Mouse (Mus musculus): Measurements from ENCODE around the gene Dck.

Gene Dck

GRCm38 (mm10) chr5:88791256-88792245, 26.8 kb downstream of the Dck start:
- DNase-seq (ENCODE audit: low read depth, low spot score) = peak; percentile 34

GRCm38 (mm10) chr5:88793676-88794075, 28.9 kb downstream of the Dck start:
- no peak for DNase-seq (ENCODE audit: low read depth, low spot score)

GRCm38 (mm10) chr5:88795910-88796584, 31.3 kb downstream of the Dck start:
- no peak for DNase-seq (ENCODE audit: low read depth, low spot score)

GRCm38 (mm10) chr5:88796588-88796987, 31.8 kb downstream of the Dck start:
- DNase-seq (ENCODE audit: low read depth, low spot score) = no peak

- DNase-seq (ENCODE audit: low read depth, low spot score) = no peak
Observed at GRCm38 (mm10) chr5:88797121-88797520, 32.3 kb downstream of the Dck start.

- DNase-seq (ENCODE audit: low read depth, low spot score) = no peak
Observed at GRCm38 (mm10) chr5:88805616-88806015, 40.8 kb downstream of the Dck start.

- no peak for DNase-seq (ENCODE audit: low read depth, low spot score)
Observed at GRCm38 (mm10) chr5:88806278-88806677, 41.5 kb downstream of the Dck start.

GRCm38 (mm10) chr5:88807342-88807741, 42.5 kb downstream of the Dck start:
- no peak for DNase-seq (ENCODE audit: low read depth, low spot score)

GRCm38 (mm10) chr5:88813188-88813587, 48.4 kb downstream of the Dck start:
- DNase-seq (ENCODE audit: low read depth, low spot score) = no peak

GRCm38 (mm10) chr5:88814552-88814951, 49.8 kb downstream of the Dck start:
- no peak for DNase-seq (ENCODE audit: low read depth, low spot score)

GRCm38 (mm10) chr5:88821542-88821941, 56.7 kb downstream of the Dck start:
- DNase-seq (ENCODE audit: low read depth, low spot score) = no peak

GRCm38 (mm10) chr5:88824838-88825237, 60.0 kb downstream of the Dck start:
- DNase-seq (ENCODE audit: low read depth, low spot score) = no peak

GRCm38 (mm10) chr5:88829835-88830571, 65.2 kb downstream of the Dck start:
- no peak for DNase-seq (ENCODE audit: low read depth, low spot score)

GRCm38 (mm10) chr5:88830880-88831279, 66.1 kb downstream of the Dck start:
- no peak for DNase-seq (ENCODE audit: low read depth, low spot score)

GRCm38 (mm10) chr5:88831935-88832334, 67.1 kb downstream of the Dck start:
- DNase-seq (ENCODE audit: low read depth, low spot score) = no peak
